Mouse (Mus musculus) bone marrow macrophage, adult 2 months (primary cell): ENCODE data around the gene Nek6. TPM values are rescaled to one million over a fixed set of nuclear protein-coding genes. Genes with fewer than 3 reads are reported as not detected.

Experiments
- H3K27ac ChIP-seq: 2 replicates; pipeline ENCODE4 v1.5.1; 2012; ENCODE audit warnings: low read depth, low read length; ENCODE audit not compliant: insufficient read depth
- H3K4me1 ChIP-seq: 2 replicates; pipeline ENCODE4 v1.6.1; 2012; ENCODE audit warnings: low read length; ENCODE audit not compliant: control insufficient read depth, insufficient read depth
- H3K4me3 ChIP-seq: 2 replicates; pipeline ENCODE4 v1.5.1; 2012; ENCODE audit warnings: mild to moderate bottlenecking, low read length, moderate library complexity; ENCODE audit not compliant: insufficient read depth
- CTCF ChIP-seq: IDR thresholded peaks from 2 replicates; pipeline ENCODE4 v1.5.1; 2012; ENCODE audit warnings: low read depth, mild to moderate bottlenecking, low read length, moderate library complexity
- POLR2A ChIP-seq: IDR thresholded peaks from 2 replicates; pipeline ENCODE4 v1.6.1; 2012; ENCODE audit warnings: mild to moderate bottlenecking, low read depth, low read length, borderline replicate concordance
- polyA plus RNA-seq: library from polyadenylated mRNA; stranded (reverse); fragments of >200 nt; gene quantifications from 2 replicates; pipeline ENCODE4 v1.2.4, GENCODE M21; 2012; ENCODE audit not compliant: missing spikeins, insufficient read depth, insufficient read length

Gene Nek6
- polyA plus RNA-seq, 1 experiment, result 15.8 TPM

GRCm38 (mm10) chr2:38612596-38612995, 101.2 kb downstream of the Nek6 start:
- Histone ChIP-seq H3K4me1 (peaks cover 24% of the 10 kb centered on the region), H3K27ac (no peak overlapping the region), H3K4me3 (no peak overlapping the region)
- TF ChIP-seq POLR2A (no peak), CTCF (no peak)

GRCm38 (mm10) chr2:38613576-38613975, 102.1 kb downstream of the Nek6 start:
- Histone ChIP-seq H3K4me3 (no peak overlapping the region), H3K27ac (no peak overlapping the region), H3K4me1 (peaks cover 24% of the 10 kb centered on the region)
- TF ChIP-seq POLR2A, result no peak
- TF ChIP-seq CTCF, result no peak

GRCm38 (mm10) chr2:38614437-38614836, 103.0 kb downstream of the Nek6 start:
- Histone ChIP-seq H3K4me1 (peaks cover 24% of the 10 kb centered on the region), H3K4me3 (no peak overlapping the region), H3K27ac (no peak overlapping the region)
- no peak for TF ChIP-seq CTCF

GRCm38 (mm10) chr2:38616072-38616471, 104.6 kb downstream of the Nek6 start:
- Histone ChIP-seq H3K27ac (no peak overlapping the region), H3K4me1 (peaks cover 24% of the 10 kb centered on the region), H3K4me3 (no peak overlapping the region)
- TF ChIP-seq POLR2A (no peak), CTCF (peak; percentile 38; the same call in 1 of the 2 replicates)

- peaks cover 24% of the 10 kb centered on the region for H3K4me1 ChIP-seq
These were observed 105.8 kb downstream of the Nek6 start for GRCm38 (mm10) chr2:38616956-38617872.

GRCm38 (mm10) chr2:38619777-38620176, 108.3 kb downstream of the Nek6 start:
- Histone ChIP-seq H3K27ac (no peak overlapping the region), H3K4me1 (peaks cover 22% of the 10 kb centered on the region), H3K4me3 (no peak overlapping the region)
- TF ChIP-seq CTCF (no peak), POLR2A (no peak)

More at GRCm38 (mm10) chr2:38616956-38617872, 105.8 kb downstream of the Nek6 start:
- Histone ChIP-seq H3K27ac (peak overlapping the region; percentile 24), H3K4me3 (no peak overlapping the region)
- TF ChIP-seq POLR2A (no peak), CTCF (no peak)

- Histone ChIP-seq H3K27ac (no peak overlapping the region), H3K4me1 (peaks cover 12% of the 10 kb centered on the region), H3K4me3 (no peak overlapping the region)
- TF ChIP-seq POLR2A (no peak), CTCF (no peak)
These were observed 109.6 kb downstream of the Nek6 start for GRCm38 (mm10) chr2:38621076-38621475.

- TF ChIP-seq POLR2A, result no peak
- TF ChIP-seq CTCF, result no peak
- Histone ChIP-seq H3K4me3 (no peak overlapping the region), H3K4me1 (peaks cover 8% of the 10 kb centered on the region), H3K27ac (no peak overlapping the region)
These were observed 110.2 kb downstream of the Nek6 start for GRCm38 (mm10) chr2:38621610-38622021.

- Histone ChIP-seq H3K4me1 (no peaks in the 10 kb centered on the region), H3K27ac (no peak overlapping the region), H3K4me3 (no peak overlapping the region)
- TF ChIP-seq POLR2A (no peak), CTCF (no peak)
These were observed 112.0 kb downstream of the Nek6 start for GRCm38 (mm10) chr2:38623411-38623810.

- Histone ChIP-seq H3K27ac (no peak overlapping the region), H3K4me3 (no peak overlapping the region), H3K4me1 (no peaks in the 10 kb centered on the region)
- TF ChIP-seq CTCF (no peak), POLR2A (no peak)
These were observed 112.6 kb downstream of the Nek6 start for GRCm38 (mm10) chr2:38623821-38624590.
